ENCODE assay signal across 8 mouse cellular contexts in the genomic region with DNA sequence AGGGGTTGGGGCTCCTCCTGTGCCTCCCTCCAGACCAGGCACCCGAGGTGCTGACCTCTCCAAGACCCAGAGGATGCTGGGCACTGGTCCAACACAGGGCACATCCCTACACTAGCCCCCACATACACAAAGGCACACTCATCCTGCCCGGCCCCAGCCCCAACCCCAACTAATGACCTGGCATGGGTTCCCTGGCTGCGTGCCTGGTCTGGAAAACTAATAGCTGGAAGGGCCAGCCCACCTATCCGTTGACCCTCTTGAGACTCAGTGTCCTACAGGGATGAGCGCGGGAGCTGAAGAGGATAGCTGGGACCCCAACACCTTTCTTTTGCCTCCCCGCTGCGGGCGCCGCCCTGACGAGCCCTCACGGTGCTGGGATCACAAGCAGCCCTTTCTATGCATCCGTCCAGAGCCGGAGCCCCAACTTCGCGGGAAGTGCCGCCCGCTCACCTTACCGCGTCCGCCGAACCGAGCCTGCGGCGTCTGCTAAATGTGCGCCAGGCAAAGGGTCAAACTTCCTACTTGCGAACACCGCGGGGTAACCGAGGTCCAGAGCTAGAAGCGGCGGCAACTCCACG. TPM values are rescaled to one million over a fixed set of nuclear protein-coding genes. Genes with fewer than 3 reads are reported as not detected.
DNase-seq lines count a peak whose midpoint lies in the region; ATAC-seq and TF ChIP-seq lines count a peak whose summit lies in the region.

No protein-coding gene starts in this region.

- intact Hi-C loops in left cerebral cortex, postnatal 4 days (cut with DNase I): no loop called here
- intact Hi-C loops in left cerebral cortex, postnatal 36 days (cut with DNase I): no loop called here

- peak; percentile 67 for DNase-seq in left cerebral cortex, postnatal 4 days
- DNase-seq in left cerebral cortex, postnatal 36 days (ENCODE audit: low spot score in 2 of 2): no peak
- no peak for DNase-seq in yolk sac, embryonic 10.5 days (ENCODE audit: low spot score)
- DNase-seq in T-cell, adult 2 months (ENCODE audit: low spot score): no peak
- no peak for DNase-seq in urinary bladder, adult 2 months (ENCODE audit: low spot score)

- H3K27me3 ChIP-seq in hindbrain, embryonic 12.5 days: peaks cover 49% of the 10 kb centered on the region
- H3K27me3 ChIP-seq in midbrain, embryonic 12.5 days: peaks cover 46% of the 10 kb centered on the region

- no peaks in the 10 kb centered on the region for H3K36me3 ChIP-seq in hindbrain, embryonic 12.5 days
- H3K36me3 ChIP-seq in midbrain, embryonic 12.5 days: no peaks in the 10 kb centered on the region

- H3K9ac ChIP-seq in hindbrain, embryonic 12.5 days: peak overlapping the region; percentile 38; the same call in 1 of the 2 replicates
- no peak overlapping the region for H3K9ac ChIP-seq in midbrain, embryonic 12.5 days (replicated peaks)

- no peak for ATAC-seq in hindbrain, embryonic 12.5 days (ENCODE audit: low FRiP score)
- no peak for ATAC-seq in midbrain, embryonic 12.5 days (ENCODE audit: low FRiP score, low read depth)

- peak overlapping the region; percentile 57 for H3K4me2 ChIP-seq in hindbrain, embryonic 12.5 days (replicated peaks)
- peak overlapping the region; percentile 43 for H3K4me2 ChIP-seq in midbrain, embryonic 12.5 days (replicated peaks)

- H3K4me1 ChIP-seq in cortical plate, adult 2 months (ENCODE audit: control insufficient read depth, insufficient read depth, low read length): no peaks in the 10 kb centered on the region
- peaks cover 16% of the 10 kb centered on the region for H3K4me1 ChIP-seq in hindbrain, embryonic 12.5 days
- peaks cover 8% of the 10 kb centered on the region for H3K4me1 ChIP-seq in midbrain, embryonic 12.5 days

- no peak for TF ChIP-seq POLR2A in cortical plate, adult 2 months (IDR thresholded peaks at IDR 0.05; ENCODE audit: extremely low read depth, insufficient read depth, low read length)

- peak overlapping the region; percentile 19; the same call in 1 of the 2 replicates for H3K4me3 ChIP-seq in cortical plate, adult 2 months (ENCODE audit: insufficient read depth, low read length)
- H3K4me3 ChIP-seq in hindbrain, embryonic 12.5 days: peak overlapping the region; percentile 36
- H3K4me3 ChIP-seq in midbrain, embryonic 12.5 days: peak overlapping the region; percentile 32

- under 1% methylated on average over 33 of the region's 33 CpGs for WGBS in hindbrain, embryonic 12.5 days
- 1% methylated on average over 33 of the region's 33 CpGs for WGBS in midbrain, embryonic 12.5 days

- H3K27ac ChIP-seq in cortical plate, adult 2 months (ENCODE audit: insufficient read depth, low read length): no peak overlapping the region; the same call in 1 of the 2 replicates
- no peak overlapping the region for H3K27ac ChIP-seq in hindbrain, embryonic 12.5 days
- no peak overlapping the region for H3K27ac ChIP-seq in midbrain, embryonic 12.5 days (replicated peaks)

- no peak for TF ChIP-seq CTCF in cortical plate, adult 2 months (IDR thresholded peaks at IDR 0.05; ENCODE audit: extremely low read depth, insufficient read depth, low read length)

- no peaks in the 10 kb centered on the region for H3K9me3 ChIP-seq in hindbrain, embryonic 12.5 days (replicated peaks)
- H3K9me3 ChIP-seq in midbrain, embryonic 12.5 days: no peaks in the 10 kb centered on the region

RNA-seq across cellular contexts. Expression of gene A930017K11Rik, which starts 1.1 kb away (rescaled TPM):
- not detected for total RNA-seq in left cerebral cortex, postnatal 4 days (2021)
- total RNA-seq in left cerebral cortex, postnatal 36 days (2021): under 1 TPM; 0.41 to 0.59 TPM
- 0.79 and 0.92 TPM in 2 replicates for polyA plus RNA-seq in cortical plate, adult 2 months (2012; rRNA removed)
- 0.17 and 0.18 TPM in 2 replicates for polyA plus RNA-seq in hindbrain, embryonic 12.5 days (2016; fragmentation: Nextera tagmentation; extraction: Ambion mirVana)
- polyA plus RNA-seq in midbrain, embryonic 12.5 days (2016; fragmentation: Nextera tagmentation; extraction: Ambion mirVana): 0.13 and 0.14 TPM in 2 replicates
- polyA plus RNA-seq in urinary bladder, adult 2 months (2012; rRNA removed): 0.06 and 0.07 TPM in 2 replicates

RNA-seq across cellular contexts. Expression of gene Nhlrc4, which starts 6.6 kb away (rescaled TPM):
- not detected for total RNA-seq in left cerebral cortex, postnatal 4 days (2021)
- total RNA-seq in left cerebral cortex, postnatal 36 days (2021): under 1 TPM in 1 of 2 experiments, not detected in 1; 0.30 TPM
- 1.1 and 1.9 TPM in 2 replicates for polyA plus RNA-seq in cortical plate, adult 2 months (2012; rRNA removed)
- polyA plus RNA-seq in hindbrain, embryonic 12.5 days (2016; fragmentation: Nextera tagmentation; extraction: Ambion mirVana): 0.27 TPM in 1 of 2 replicates, not detected in the other
- polyA plus RNA-seq in midbrain, embryonic 12.5 days (2016; fragmentation: Nextera tagmentation; extraction: Ambion mirVana): 0.26 and 0.61 TPM in 2 replicates
- polyA plus RNA-seq in urinary bladder, adult 2 months (2012; rRNA removed): 0.15 TPM in 1 of 2 replicates, not detected in the other

RNA-seq across cellular contexts. Expression of gene Pigq, which starts 6.6 kb away (rescaled TPM):
- 100 to 1,000 TPM in 1 of 2 experiments, 10 to 100 TPM in 1; 87.1 to 104 TPM for total RNA-seq in left cerebral cortex, postnatal 4 days (2021)
- total RNA-seq in left cerebral cortex, postnatal 36 days (2021): 100 to 1,000 TPM; 106 to 120 TPM
- polyA plus RNA-seq in cortical plate, adult 2 months (2012; rRNA removed): 156 and 159 TPM in 2 replicates
- 53.6 and 57.5 TPM in 2 replicates for polyA plus RNA-seq in hindbrain, embryonic 12.5 days (2016; fragmentation: Nextera tagmentation; extraction: Ambion mirVana)
- 54.1 and 54.5 TPM in 2 replicates for polyA plus RNA-seq in midbrain, embryonic 12.5 days (2016; fragmentation: Nextera tagmentation; extraction: Ambion mirVana)
- polyA plus RNA-seq in urinary bladder, adult 2 months (2012; rRNA removed): 48.7 and 53.5 TPM in 2 replicates

RNA-seq across cellular contexts. Expression of gene Rab40c, which starts 31.8 kb away (rescaled TPM):
- 10 to 100 TPM; 47.0 to 47.2 TPM for total RNA-seq in left cerebral cortex, postnatal 4 days (2021)
- 10 to 100 TPM; 46.1 to 58.0 TPM for total RNA-seq in left cerebral cortex, postnatal 36 days (2021)
- polyA plus RNA-seq in cortical plate, adult 2 months (2012; rRNA removed): 68.9 and 71.1 TPM in 2 replicates
- polyA plus RNA-seq in hindbrain, embryonic 12.5 days (2016; fragmentation: Nextera tagmentation; extraction: Ambion mirVana): 42.1 and 43.6 TPM in 2 replicates
- 38.0 and 38.8 TPM in 2 replicates for polyA plus RNA-seq in midbrain, embryonic 12.5 days (2016; fragmentation: Nextera tagmentation; extraction: Ambion mirVana)
- polyA plus RNA-seq in urinary bladder, adult 2 months (2012; rRNA removed): 36.7 and 44.3 TPM in 2 replicates

RNA-seq across cellular contexts. Expression of gene Capn15, which starts 34.3 kb away (rescaled TPM):
- total RNA-seq in left cerebral cortex, postnatal 4 days (2021): 10 to 100 TPM; 42.2 to 45.9 TPM
- 10 to 100 TPM; 40.8 to 58.4 TPM for total RNA-seq in left cerebral cortex, postnatal 36 days (2021)
- polyA plus RNA-seq in cortical plate, adult 2 months (2012; rRNA removed): 45.8 and 48.0 TPM in 2 replicates
- 32.5 and 32.6 TPM in 2 replicates for polyA plus RNA-seq in hindbrain, embryonic 12.5 days (2016; fragmentation: Nextera tagmentation; extraction: Ambion mirVana)
- polyA plus RNA-seq in midbrain, embryonic 12.5 days (2016; fragmentation: Nextera tagmentation; extraction: Ambion mirVana): 30.4 and 30.6 TPM in 2 replicates
- polyA plus RNA-seq in urinary bladder, adult 2 months (2012; rRNA removed): 30.1 and 32.4 TPM in 2 replicates
